Mouse (Mus musculus) midbrain, embryonic 14.5 days (tissue): ENCODE measurements around the gene Zswim3. TPM values are rescaled to one million over a fixed set of nuclear protein-coding genes. Genes with fewer than 3 reads are reported as not detected.
"Not testable (repeated sequence)": the region's sequence is repeated elsewhere in the genome, so short reads cannot be mapped to it uniquely, and the experiment has no call there.

ENCODE experiments used
- ATAC-seq: fragments of 200-750 bp; cut with Nextera tagmentation; 2 replicates; pipeline ENCODE4 v1.8.0; 2017; ENCODE audit warnings: moderate number of reproducible peaks, moderate library complexity; ENCODE audit not compliant: low FRiP score, low TSS enrichment
- DNase-seq: peaks from one replicate; pipeline ENCODE4 v3.0.0-alpha.2; 2015
- H3K27ac ChIP-seq: fragments of 300-500 bp; sonication (generic); replicated peaks from 2 replicates; pipeline ENCODE4 v1.5.1; 2014; ENCODE audit warnings: mild to moderate bottlenecking, low read depth, low read length, moderate library complexity
- H3K27me3 ChIP-seq: fragments of 300-500 bp; sonication (generic); 2 replicates; pipeline ENCODE4 v1.6.1; 2014; ENCODE audit warnings: low read length, control low read depth, mixed read lengths; ENCODE audit not compliant: control insufficient read depth, insufficient read depth
- H3K36me3 ChIP-seq: fragments of 300-500 bp; sonication (generic); 2 replicates; pipeline ENCODE4 v1.6.1; 2014; ENCODE audit warnings: low read length, control low read depth; ENCODE audit not compliant: control insufficient read depth, insufficient read depth
- H3K4me1 ChIP-seq: fragments of 300-500 bp; sonication (generic); 2 replicates; pipeline ENCODE4 v1.6.1; 2014; ENCODE audit warnings: mild to moderate bottlenecking, antibody characterized with exemption, low read length, control low read depth; ENCODE audit not compliant: control insufficient read depth, insufficient read depth
- H3K4me2 ChIP-seq: fragments of 300-500 bp; sonication (generic); 2 replicates; pipeline ENCODE4 v1.6.1; 2014; ENCODE audit warnings: mild to moderate bottlenecking, low read length, moderate library complexity
- H3K4me3 ChIP-seq: fragments of 300-500 bp; sonication (generic); replicated peaks from 2 replicates; pipeline ENCODE4 v1.5.1; 2014; ENCODE audit warnings: low read depth, low read length
- H3K9ac ChIP-seq: fragments of 300-500 bp; sonication (generic); replicated peaks from 2 replicates; pipeline ENCODE4 v1.6.1; 2014; ENCODE audit warnings: mild to moderate bottlenecking, low read length, moderate library complexity
- H3K9me3 ChIP-seq: fragments of 300-500 bp; sonication (generic); 2 replicates; pipeline ENCODE4 v1.6.1; 2016; ENCODE audit warnings: low read length, control low read depth, mixed read lengths; ENCODE audit not compliant: control insufficient read depth
- WGBS: fragments of 180-500 bp; shearing (Covaris S2); extraction: QIAGEN DNeasy Blood & Tissue Kit; methylation state at CpG from one replicate; pipeline ENCODE4 v1.1.7; 2014; 5-methylcytosine and 5-hydroxymethylcytosine counted together
- polyA plus RNA-seq: library from polyadenylated mRNA; unstranded; fragments of >200 nt; fragmentation: Nextera tagmentation; extraction: Ambion mirVana; gene quantifications from 2 replicates; pipeline ENCODE4 v1.2.1, GENCODE M21; 2014

Zswim3 gene
- polyA plus RNA-seq, 1 experiment from 2014 or later: 15.6 TPM

DNA sequence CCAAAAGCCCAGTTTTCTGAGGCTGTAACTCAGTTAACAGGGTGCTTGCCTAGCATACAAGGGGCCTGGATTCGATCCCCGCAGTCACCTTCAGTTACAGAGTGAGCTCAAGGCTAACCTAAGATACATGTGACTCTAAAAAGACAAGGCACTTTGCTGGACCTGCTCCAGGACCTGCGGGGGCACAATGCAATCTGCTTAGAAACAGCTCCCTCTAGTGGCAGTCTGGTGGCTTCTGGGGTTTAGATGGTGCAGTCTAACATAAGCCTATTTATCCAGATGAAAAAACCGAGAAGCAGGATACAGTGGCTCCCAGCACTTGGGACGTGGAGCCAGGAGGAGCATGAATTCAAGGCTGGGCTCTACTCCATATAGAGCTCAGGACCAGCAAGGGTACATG, 10.6 kb upstream of the Zswim3 start:
- no peak for ATAC-seq
- no peaks in the 10 kb centered on the region for H3K27me3 ChIP-seq
- H3K27ac ChIP-seq: no peak overlapping the region
- peak; percentile 94 for DNase-seq
- H3K4me1 ChIP-seq: no peaks in the 10 kb centered on the region
- H3K9me3 ChIP-seq: no peaks in the 10 kb centered on the region
- no peak overlapping the region for H3K9ac ChIP-seq
- no peak overlapping the region for H3K4me3 ChIP-seq
- H3K4me2 ChIP-seq: no peak overlapping the region
- H3K36me3 ChIP-seq: peaks cover 56% of the 10 kb centered on the region
- WGBS: 33% methylated on average over 5 of the region's 5 CpGs

DNA sequence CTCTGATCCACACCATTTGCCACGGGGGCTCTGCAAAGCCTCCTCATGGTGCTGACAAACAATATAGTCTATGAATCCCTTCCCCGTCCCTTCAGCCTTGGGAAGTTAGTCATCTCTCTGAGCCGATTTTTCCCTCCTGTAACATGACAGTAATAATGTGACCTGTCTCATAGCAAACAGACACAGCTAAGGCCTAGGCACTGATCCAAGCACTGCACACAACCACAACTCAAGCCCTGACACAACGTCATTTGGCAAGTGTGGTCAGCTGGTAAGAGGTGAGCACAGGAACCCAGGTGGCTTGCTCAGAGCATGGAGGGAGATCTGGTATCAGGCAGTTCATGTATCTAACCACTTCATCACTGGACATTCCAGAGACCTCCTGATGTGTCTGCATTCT, 9.0 kb upstream of the Zswim3 start:
- 85% methylated on average over 4 of the region's 4 CpGs for WGBS
- Histone ChIP-seq H3K27me3 (no peaks in the 10 kb centered on the region), H3K27ac (no peak overlapping the region), H3K4me1 (no peaks in the 10 kb centered on the region), H3K4me2 (no peak overlapping the region), H3K36me3 (peaks cover 60% of the 10 kb centered on the region), H3K9me3 (no peaks in the 10 kb centered on the region), H3K4me3 (no peak overlapping the region), H3K9ac (no peak overlapping the region)
- no peak for DNase-seq
- no peak for ATAC-seq

DNA sequence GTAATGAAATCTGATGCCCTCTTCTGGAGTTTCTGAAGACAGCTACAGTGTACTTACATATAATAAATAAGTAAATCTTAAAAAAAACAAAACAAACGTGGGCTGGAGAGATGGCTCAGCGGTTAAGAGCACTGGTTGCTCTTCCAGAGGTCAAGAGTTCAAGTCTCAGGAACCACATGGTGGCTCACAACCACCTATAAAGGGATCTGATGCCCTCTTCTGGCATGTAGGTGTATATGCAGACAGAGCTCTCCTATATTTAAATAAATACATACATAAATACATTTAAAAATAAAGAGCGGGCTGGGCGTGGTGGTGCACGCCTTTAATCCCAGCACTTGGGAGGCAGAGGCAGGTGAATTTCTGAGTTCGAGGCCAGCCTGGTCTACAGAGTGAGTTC, 6.3 kb upstream of the Zswim3 start:
- H3K9ac ChIP-seq, H3K9me3 ChIP-seq, H3K4me3 ChIP-seq, H3K27ac ChIP-seq, H3K4me2 ChIP-seq, ATAC-seq, H3K27me3 ChIP-seq, H3K4me1 ChIP-seq: not testable (repeated sequence)
- 85% methylated on average over 6 of the region's 6 CpGs for WGBS
- DNase-seq: peak; percentile 13
- peaks cover 42% of the 10 kb centered on the region for H3K36me3 ChIP-seq

DNA sequence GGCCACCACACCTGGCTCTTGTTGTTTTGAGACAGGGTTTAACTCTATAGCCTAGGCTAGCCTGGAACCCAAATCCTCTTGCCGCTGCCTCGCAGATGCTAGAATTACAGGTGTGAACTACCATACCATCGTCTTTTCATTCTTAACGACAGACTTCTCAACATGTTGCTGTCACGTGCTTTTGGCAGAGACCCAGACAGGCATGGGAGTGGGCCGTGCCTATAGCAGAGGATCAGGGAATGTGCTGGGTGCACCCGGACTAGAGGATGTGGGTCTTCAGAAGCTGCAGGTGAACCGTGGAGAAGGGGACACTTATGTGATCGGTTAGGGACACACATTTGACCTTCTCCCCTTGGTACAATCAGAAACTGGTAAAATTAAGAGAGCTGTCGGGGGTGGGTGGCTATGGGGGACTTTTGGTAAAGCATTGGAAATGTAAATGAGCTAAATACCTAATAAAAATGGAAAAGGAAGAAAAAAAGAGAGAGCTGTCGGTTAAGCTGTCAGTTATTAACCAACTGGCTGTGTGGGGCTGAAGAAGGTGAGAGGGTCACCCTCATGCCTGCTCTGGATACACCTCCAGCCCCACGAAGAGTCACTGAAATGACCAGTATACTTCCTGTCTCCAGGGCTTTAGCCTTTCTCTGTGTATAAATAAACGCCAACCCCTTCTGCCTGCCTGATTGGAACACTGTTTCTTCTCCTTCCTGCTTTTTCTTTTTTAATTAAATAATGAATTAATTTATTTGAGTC, 4.5 kb upstream of the Zswim3 start:
- H3K27me3 ChIP-seq: no peaks in the 10 kb centered on the region
- H3K4me3 ChIP-seq: no peak overlapping the region
- H3K36me3 ChIP-seq: peaks cover 35% of the 10 kb centered on the region
- DNase-seq (no peak), ATAC-seq (no peak)
- peaks cover 5% of the 10 kb centered on the region for H3K4me1 ChIP-seq
- WGBS: 95% methylated on average over 13 of the region's 13 CpGs
- no peaks in the 10 kb centered on the region for H3K9me3 ChIP-seq
- H3K9ac ChIP-seq: no peak overlapping the region
- no peak overlapping the region for H3K27ac ChIP-seq
- no peak overlapping the region for H3K4me2 ChIP-seq

DNA sequence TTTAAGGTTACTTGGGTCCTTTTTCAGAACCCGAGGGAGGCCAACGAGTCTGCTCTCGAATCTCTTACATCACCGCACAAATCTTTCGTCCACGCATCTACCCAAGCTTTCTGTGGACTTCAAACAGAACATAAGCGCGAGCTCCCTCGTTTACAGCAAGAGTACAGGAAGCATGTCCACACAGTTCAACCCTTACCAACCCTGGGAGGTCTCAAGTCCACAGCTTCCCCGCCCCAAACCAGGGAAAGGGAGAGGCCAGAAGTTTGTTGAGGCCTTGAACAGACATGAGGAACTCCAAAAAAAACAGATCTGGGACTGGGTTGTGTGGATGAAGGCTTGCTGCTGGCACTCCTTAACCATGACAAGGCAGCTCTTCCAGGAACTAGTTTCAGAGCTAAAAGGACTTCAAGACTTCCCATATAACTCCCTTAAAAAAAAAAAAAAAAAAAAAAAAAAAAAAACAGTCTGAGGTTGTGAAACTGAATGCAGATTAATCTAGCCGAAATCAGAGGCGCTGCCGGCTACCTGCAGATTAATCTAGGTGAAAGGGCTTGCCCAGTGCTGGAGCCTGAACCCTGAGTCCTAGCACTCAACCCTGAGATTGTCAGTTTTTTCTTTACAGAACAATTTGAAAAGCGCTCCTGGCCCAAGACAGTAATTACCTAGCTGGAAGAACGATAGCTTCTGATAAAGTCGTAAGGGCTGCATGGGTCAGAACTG, 1.5 kb upstream of the Zswim3 start:
- H3K4me3 ChIP-seq: peak overlapping the region; percentile 91; the same call in 1 of the 2 replicates
- no peak for ATAC-seq

DNA sequence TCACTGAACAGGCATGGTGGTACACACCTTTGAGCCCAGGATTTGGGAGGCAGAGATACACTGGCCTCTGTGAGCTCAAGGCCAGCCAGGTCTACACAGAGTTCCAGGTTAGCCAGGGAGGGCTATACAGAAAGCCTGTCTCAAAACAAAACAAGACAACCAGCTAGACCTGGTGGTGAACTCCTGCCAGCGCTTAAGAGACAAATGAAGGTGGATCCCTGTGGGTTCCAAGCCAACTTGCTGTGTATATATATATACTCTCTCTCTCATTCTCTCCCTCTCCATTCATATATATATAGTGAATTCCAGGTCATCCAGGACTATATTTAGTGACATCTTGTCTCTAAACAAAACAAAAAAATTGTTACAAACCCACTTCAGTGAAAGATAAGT, 981 bp upstream of the Zswim3 start:
- H3K4me1 ChIP-seq: peaks cover 10% of the 10 kb centered on the region
- peak overlapping the region; percentile 91 for H3K4me3 ChIP-seq
- peak overlapping the region; percentile 61 for H3K9ac ChIP-seq
- H3K9me3 ChIP-seq: no peaks in the 10 kb centered on the region
- WGBS: 59% methylated on average over 1 of the region's 1 CpGs
- ATAC-seq (no peak), DNase-seq (no peak)
- no peaks in the 10 kb centered on the region for H3K27me3 ChIP-seq
- H3K4me2 ChIP-seq: peak overlapping the region; percentile 71
- peak overlapping the region; percentile 81; the same call in 1 of the 2 replicates for H3K27ac ChIP-seq
- H3K36me3 ChIP-seq: peaks cover 20% of the 10 kb centered on the region

More for the DNA sequence above, 1.5 kb upstream of the Zswim3 start:
- WGBS: 93% methylated on average over 16 of the region's 16 CpGs
- Histone ChIP-seq H3K4me2 (peak overlapping the region; percentile 71), H3K36me3 (peaks cover 18% of the 10 kb centered on the region), H3K27ac (no peak overlapping the region), H3K9me3 (no peaks in the 10 kb centered on the region), H3K9ac (peak overlapping the region; percentile 61), H3K27me3 (no peaks in the 10 kb centered on the region), H3K4me1 (peaks cover 10% of the 10 kb centered on the region)
- no peak for DNase-seq

DNA sequence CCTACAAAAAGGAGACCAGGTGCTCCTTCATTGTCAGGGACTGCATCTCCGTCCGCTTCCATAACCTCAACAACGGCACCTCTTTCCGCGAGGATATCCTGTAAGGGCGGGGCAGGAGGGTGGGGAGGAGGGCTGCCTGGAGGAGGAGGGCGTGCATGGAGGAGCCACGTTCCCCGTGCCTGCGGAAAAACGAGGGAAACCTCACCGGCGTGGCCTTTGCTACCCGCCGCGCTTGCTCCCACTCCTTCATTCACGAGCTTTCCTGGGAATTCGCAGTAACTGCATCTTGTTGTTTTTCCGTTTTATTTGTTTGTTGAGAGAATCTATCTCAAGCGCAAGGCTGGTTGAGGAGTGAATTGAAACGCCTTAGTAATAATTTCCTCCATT, 427 bp downstream of the Zswim3 start:
- Histone ChIP-seq H3K9ac (peak overlapping the region; percentile 70), H3K9me3 (no peaks in the 10 kb centered on the region), H3K27me3 (no peaks in the 10 kb centered on the region), H3K4me1 (peaks cover 10% of the 10 kb centered on the region), H3K4me2 (peak overlapping the region; percentile 78), H3K27ac (peak overlapping the region; percentile 82), H3K4me3 (peak overlapping the region; percentile 91), H3K36me3 (peaks cover 17% of the 10 kb centered on the region)
- DNase-seq (no peak), ATAC-seq (peak; percentile 53)
- 3% methylated on average over 21 of the region's 21 CpGs for WGBS

DNA sequence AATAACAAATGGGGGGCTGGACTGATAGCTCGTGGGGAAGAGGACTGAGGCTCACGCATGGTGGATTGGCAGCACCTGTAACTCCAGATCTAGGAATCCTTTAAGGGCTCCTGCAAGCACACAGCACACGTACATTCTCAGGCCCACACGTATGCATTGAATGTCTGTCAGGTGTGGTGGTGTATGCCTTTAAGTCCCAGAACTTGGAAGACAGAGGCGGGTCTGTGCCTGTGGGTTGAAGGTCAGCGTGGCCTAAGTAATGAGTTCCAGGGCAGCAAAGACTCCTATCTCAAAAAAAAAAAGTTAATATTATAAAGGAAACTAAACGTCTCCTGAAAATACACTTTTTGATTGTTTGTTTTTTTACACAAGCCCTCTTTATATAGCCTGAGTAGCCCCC, 1.7 kb downstream of the Zswim3 start:
- no peak overlapping the region for H3K9ac ChIP-seq

DNA sequence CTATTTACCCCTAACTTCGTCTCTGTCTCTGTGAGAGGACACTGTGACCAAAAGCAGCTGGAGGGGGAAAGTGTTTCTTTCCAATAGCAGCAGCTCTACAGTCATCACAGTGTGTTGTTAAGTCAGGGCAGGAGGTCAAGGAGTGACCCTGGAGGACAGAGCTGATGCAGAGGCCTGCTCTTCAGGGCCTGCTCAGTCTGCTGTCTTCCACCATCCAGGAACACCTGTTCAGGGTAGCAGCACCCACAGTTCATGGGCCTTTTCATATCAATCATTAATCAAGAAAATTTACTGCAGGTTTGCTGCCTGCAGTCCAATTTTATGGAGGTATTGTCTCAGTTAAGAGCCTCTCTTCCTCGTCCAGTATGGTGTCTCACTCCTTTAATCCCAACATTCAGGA, 8.7 kb downstream of the Zswim3 start:
- no peak for ATAC-seq
- Histone ChIP-seq H3K36me3 (peaks cover 30% of the 10 kb centered on the region), H3K4me2 (no peak overlapping the region), H3K9me3 (no peaks in the 10 kb centered on the region), H3K27me3 (no peaks in the 10 kb centered on the region), H3K4me1 (no peaks in the 10 kb centered on the region), H3K27ac (no peak overlapping the region), H3K4me3 (no peak overlapping the region), H3K9ac (no peak overlapping the region)
- DNase-seq: no peak
- WGBS: 61% methylated on average over 2 of the region's 2 CpGs

More for the DNA sequence above, 1.7 kb downstream of the Zswim3 start:
- H3K4me3 ChIP-seq: no peak overlapping the region
- peaks cover 10% of the 10 kb centered on the region for H3K4me1 ChIP-seq
- peak overlapping the region; percentile 78 for H3K4me2 ChIP-seq
- no peak for ATAC-seq
- WGBS: 89% methylated on average over 7 of the region's 7 CpGs
- peaks cover 15% of the 10 kb centered on the region; the same call in 1 of the 2 replicates for H3K36me3 ChIP-seq
- H3K9me3 ChIP-seq: no peaks in the 10 kb centered on the region
- no peak for DNase-seq
- H3K27ac ChIP-seq: no peak overlapping the region
- no peaks in the 10 kb centered on the region for H3K27me3 ChIP-seq
